In genomic region chr5:127755594-127755993, GRCm38 (mm10) we compare ENCODE assay signal across 24 mouse cellular contexts.
DNase-seq lines count a peak whose midpoint lies in the region; ATAC-seq and TF ChIP-seq lines count a peak whose summit lies in the region.
"Had no signal": no experiment of that assay in that cellular context is flagged by ENCODE, and none has a peak within 500 bp of the region (broad histone marks: within the 10 kb centered on the region; RNA-seq: fewer than 3 reads in every experiment).

No protein-coding gene starts in this region.

- no peak for TF ChIP-seq CTCF in brain, embryonic 14.5 days (IDR thresholded peaks at IDR 0.05; ENCODE audit: borderline replicate concordance, extremely low read depth, insufficient read depth, insufficient read length)
- TF ChIP-seq CTCF in forebrain, postnatal 0 days (IDR thresholded peaks at IDR 0.05; ENCODE audit: low read depth) = no peak

- H3K4me3 ChIP-seq in forebrain, postnatal 0 days (ENCODE audit: low read depth, low read length) = no peak overlapping the region
- no peak overlapping the region for H3K4me3 ChIP-seq in hindbrain, embryonic 10.5 days
- H3K4me3 ChIP-seq: embryonic facial prominence, embryonic 15.5 days; heart, adult 2 months; left cerebral cortex, adult 2 months; limb, embryonic 10.5 days; midbrain, embryonic 10.5 days had no signal

- ATAC-seq in forebrain, postnatal 0 days = peak; percentile 79

- 46% methylated on average over 4 of the region's 4 CpGs for WGBS in forebrain, postnatal 0 days
- WGBS in hindbrain, embryonic 10.5 days = 87% methylated on average over 4 of the region's 4 CpGs

- H3K36me3 ChIP-seq in forebrain, postnatal 0 days (ENCODE audit: insufficient read depth) = no peaks in the 10 kb centered on the region
- H3K36me3 ChIP-seq in hindbrain, embryonic 10.5 days = no peaks in the 10 kb centered on the region
- H3K36me3 ChIP-seq: embryonic facial prominence, embryonic 15.5 days; G1E; limb, embryonic 10.5 days; midbrain, embryonic 10.5 days had no signal

- no peaks in the 10 kb centered on the region; the same call in 1 of the 2 replicates for H3K27me3 ChIP-seq in forebrain, postnatal 0 days (ENCODE audit: insufficient read depth, low read length)
- H3K27me3 ChIP-seq in hindbrain, embryonic 10.5 days (ENCODE audit: insufficient read depth, poor library complexity, severe bottlenecking) = no peaks in the 10 kb centered on the region
- H3K27me3 ChIP-seq: CH12.LX; embryonic facial prominence, embryonic 15.5 days had no signal

- no peak overlapping the region for H3K4me2 ChIP-seq in forebrain, postnatal 0 days (ENCODE audit: low read depth)
- H3K4me2 ChIP-seq: embryonic facial prominence, embryonic 15.5 days; hindbrain, embryonic 14.5 days had no signal

- H3K9ac ChIP-seq in forebrain, postnatal 0 days = no peak overlapping the region
- H3K9ac ChIP-seq: embryonic facial prominence, embryonic 15.5 days; hindbrain, embryonic 14.5 days had no signal

- no peak for TF ChIP-seq POLR2A in brain, embryonic 14.5 days (IDR thresholded peaks at IDR 0.05; ENCODE audit: borderline replicate concordance, extremely low read depth, insufficient read depth, insufficient read length, poor library complexity, severe bottlenecking)

- no peaks in the 10 kb centered on the region for H3K4me1 ChIP-seq in forebrain, postnatal 0 days (ENCODE audit: insufficient read depth)
- peaks cover 7% of the 10 kb centered on the region; the same call in 1 of the 2 replicates for H3K4me1 ChIP-seq in hindbrain, embryonic 10.5 days (replicated peaks)

- no peaks in the 10 kb centered on the region for H3K9me3 ChIP-seq in forebrain, postnatal 0 days (ENCODE audit: low read length)
- H3K9me3 ChIP-seq in hindbrain, embryonic 10.5 days = no peaks in the 10 kb centered on the region
- H3K9me3 ChIP-seq: embryonic facial prominence, embryonic 15.5 days; limb, embryonic 10.5 days; midbrain, embryonic 10.5 days had no signal

- no peak overlapping the region for H3K27ac ChIP-seq in forebrain, postnatal 0 days (ENCODE audit: low read depth, low read length)
- no peak overlapping the region for H3K27ac ChIP-seq in hindbrain, embryonic 10.5 days
- H3K27ac ChIP-seq: embryonic facial prominence, embryonic 15.5 days; heart, adult 2 months; hindbrain, embryonic 14.5 days; left cerebral cortex, adult 2 months; limb, embryonic 10.5 days; midbrain, embryonic 10.5 days had no signal

- DNase-seq in heart, adult 11 months = peak; percentile 23
- DNase-seq in heart, adult 9 months (ENCODE audit: low spot score in 2 of 2) = no peak
- peak; percentile 10 for DNase-seq in Muller cell, postnatal 12 days (ENCODE audit: inconsistent ontology term)
- peak; percentile 73 for DNase-seq in brain, embryonic 14.5 days (ENCODE audit: low read depth)
- peak; percentile 14 for DNase-seq in forebrain, postnatal 0 days
- DNase-seq in hindbrain, embryonic 10.5 days (ENCODE audit: low spot score) = no peak
- no peak for DNase-seq in embryo, embryonic 11 days
- DNase-seq: adrenal gland, postnatal 14 days; B cell, adult 2 months; cerebellum, adult 18-20 months; gastrocnemius, postnatal 25 days; heart, adult 2 months; kidney, adult 8-10 months; kidney, postnatal 10 days; liver; right cerebral cortex, postnatal 25 days; thymus, adult 2 months had no signal

Comparison
In these comparisons a context has a peak if more than half of its experiments do, and no peak if none do; other contexts are left out.
1. DNase-seq: peak in heart, adult 11 months (single experiment), Muller cell, postnatal 12 days (single experiment), brain, embryonic 14.5 days (single experiment) and forebrain, postnatal 0 days (single experiment); none in heart, adult 9 months (0 of 2), hindbrain, embryonic 10.5 days (single experiment) and embryo, embryonic 11 days (single experiment).